Mouse (Mus musculus) neural tube, embryonic 11.5 days (tissue): ENCODE measurements at regions not wholly inside any gene's neighbourhood (a gene's known extent, or its start where the extent isn't known, plus 50 kb on each side); places are given as distances from the start of the nearest gene placed in this dataset.

Experiments
- ATAC-seq: fragments of 200-750 bp; cut with Nextera tagmentation; 2 replicates; pipeline ENCODE4 v1.8.0; 2017; ENCODE audit warnings: moderate number of reproducible peaks, mild to moderate bottlenecking, moderate TSS enrichment, moderate library complexity; ENCODE audit not compliant: insufficient read depth, low FRiP score, low TSS enrichment
- DNase-seq: peaks from one replicate; pipeline ENCODE4 v3.0.0-alpha.2; 2015; ENCODE audit warnings: low spot score
- H3K27ac ChIP-seq: fragments of 300-500 bp; sonication (generic); 2 replicates; pipeline ENCODE4 v1.5.1; 2014; ENCODE audit warnings: low read depth, mild to moderate bottlenecking, low read length
- H3K27me3 ChIP-seq: fragments of 300-500 bp; sonication (generic); 2 replicates; pipeline ENCODE4 v1.6.1; 2014; ENCODE audit warnings: mild to moderate bottlenecking, low read length, mixed read lengths; ENCODE audit not compliant: control insufficient read depth, insufficient read depth
- H3K36me3 ChIP-seq: fragments of 300-500 bp; sonication (generic); 2 replicates; pipeline ENCODE4 v1.6.1; 2014; ENCODE audit warnings: mild to moderate bottlenecking, low read length, moderate library complexity, mixed read lengths; ENCODE audit not compliant: control insufficient read depth, insufficient read depth
- H3K4me1 ChIP-seq: fragments of 300-500 bp; sonication (generic); 2 replicates; pipeline ENCODE4 v1.6.1; 2014; ENCODE audit warnings: low read length, mixed read lengths; ENCODE audit not compliant: control insufficient read depth, insufficient read depth
- H3K4me2 ChIP-seq: fragments of 300-500 bp; sonication (generic); 2 replicates; pipeline ENCODE4 v1.6.1; 2014; ENCODE audit warnings: low read depth, mild to moderate bottlenecking, moderate library complexity
- H3K4me3 ChIP-seq: fragments of 300-500 bp; sonication (generic); 2 replicates; pipeline ENCODE4 v1.5.1; 2014; ENCODE audit warnings: low read depth, low read length
- H3K9ac ChIP-seq: fragments of 300-500 bp; sonication (generic); 2 replicates; pipeline ENCODE4 v1.6.1; 2014; ENCODE audit warnings: mild to moderate bottlenecking, low read length
- H3K9me3 ChIP-seq: fragments of 300-500 bp; sonication (generic); 2 replicates; pipeline ENCODE4 v1.6.1; 2016; ENCODE audit warnings: low read length; ENCODE audit not compliant: control insufficient read depth
- WGBS: fragments of 180-500 bp; shearing (Covaris S2); extraction: QIAGEN DNeasy Blood & Tissue Kit; methylation state at CpG from one replicate; pipeline ENCODE4 v1.1.7; 2014; 5-methylcytosine and 5-hydroxymethylcytosine counted together

DNA sequence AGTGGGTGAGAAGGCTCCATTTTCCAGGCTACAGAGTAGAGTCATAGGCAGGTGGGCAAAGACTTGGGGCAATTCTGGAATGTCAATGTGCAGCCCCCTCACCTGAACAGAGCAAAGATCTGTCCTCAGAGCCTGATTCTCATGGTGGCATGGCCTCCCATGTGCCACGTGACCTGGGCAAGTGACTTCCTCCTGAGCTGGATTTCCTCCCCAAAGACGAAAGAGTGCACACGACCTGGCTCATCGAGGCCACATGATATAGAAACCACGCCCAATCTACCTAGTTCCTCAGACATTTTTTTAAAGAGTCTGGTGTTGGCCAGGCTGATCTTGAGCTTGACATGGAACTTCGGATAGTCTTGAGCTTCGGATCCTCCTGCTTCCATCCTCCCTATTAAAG lies 139.5 kb upstream of the Tle3 start:
- Histone ChIP-seq H3K9me3 (no peaks in the 10 kb centered on the region), H3K36me3 (no peaks in the 10 kb centered on the region), H3K27ac (no peak overlapping the region), H3K9ac (no peak overlapping the region), H3K4me1 (peaks cover 26% of the 10 kb centered on the region), H3K27me3 (no peaks in the 10 kb centered on the region), H3K4me3 (no peak overlapping the region), H3K4me2 (no peak overlapping the region)
- DNase-seq (no peak), ATAC-seq (no peak)
- WGBS: 91% methylated on average over 7 of the region's 7 CpGs

- 0 out of 2 replicates have a peak, but pooled peaks cover 2% of the 10 kb centered on the region for H3K27me3 ChIP-seq
- H3K4me2 ChIP-seq: no peak overlapping the region
- WGBS: 82% methylated on average over 2 of the region's 2 CpGs
- no peak overlapping the region for H3K9ac ChIP-seq
- H3K36me3 ChIP-seq: no peaks in the 10 kb centered on the region
- no peak for ATAC-seq
- H3K4me3 ChIP-seq: no peak overlapping the region
- H3K27ac ChIP-seq: no peak overlapping the region
- no peak for DNase-seq
- H3K4me1 ChIP-seq: peaks cover 27% of the 10 kb centered on the region
- H3K9me3 ChIP-seq: no peaks in the 10 kb centered on the region
Observed at GRCm38 (mm10) chr9:61233251-61233650, 138.9 kb upstream of the Tle3 start.

GRCm38 (mm10) chr9:61235653-61236610 lies 136.2 kb upstream of the Tle3 start:
- no peaks in the 10 kb centered on the region for H3K36me3 ChIP-seq
- WGBS: 24% methylated on average over 17 of the region's 17 CpGs
- DNase-seq: peak; percentile 75
- H3K9me3 ChIP-seq: no peaks in the 10 kb centered on the region
- peaks cover 33% of the 10 kb centered on the region for H3K4me1 ChIP-seq
- no peak overlapping the region for H3K9ac ChIP-seq
- H3K4me3 ChIP-seq: no peak overlapping the region
- no peak overlapping the region for H3K27ac ChIP-seq
- no peak overlapping the region; the same call in 1 of the 2 replicates for H3K4me2 ChIP-seq
- ATAC-seq: peak; percentile 89
- 0 out of 2 replicates have a peak, but pooled peaks cover 2% of the 10 kb centered on the region for H3K27me3 ChIP-seq

DNA sequence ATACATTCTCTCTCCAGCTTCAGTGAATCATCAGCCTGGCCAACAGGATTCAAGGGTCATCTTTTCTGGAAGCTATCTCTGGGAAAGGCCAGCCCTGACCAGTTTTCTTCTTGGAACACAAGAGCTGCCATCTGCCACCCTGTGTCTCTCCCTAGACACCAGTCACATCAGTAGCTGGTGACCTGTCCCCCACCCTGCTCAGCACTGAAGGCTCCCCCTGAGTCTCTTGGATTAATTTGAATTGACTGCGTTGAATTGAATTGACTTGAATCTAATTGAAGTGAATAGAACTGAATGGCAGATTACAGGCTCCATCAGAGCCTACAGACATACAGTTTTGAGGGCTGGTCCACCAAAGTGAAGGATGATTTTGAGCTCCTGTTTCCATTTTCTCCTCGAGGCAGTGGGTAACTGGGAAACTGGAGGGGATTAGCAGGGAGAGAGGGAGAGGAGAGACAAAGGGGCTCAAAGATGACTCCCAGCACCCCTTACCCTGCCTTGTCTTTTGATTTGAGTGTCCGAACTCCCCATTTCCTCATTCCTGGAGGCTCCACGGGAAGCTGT lies 133.4 kb upstream of the Tle3 start:
- ATAC-seq (no peak), DNase-seq (no peak)
- Histone ChIP-seq H3K4me2 (no peak overlapping the region), H3K4me3 (no peak overlapping the region), H3K9me3 (no peaks in the 10 kb centered on the region), H3K36me3 (no peaks in the 10 kb centered on the region), H3K27ac (no peak overlapping the region), H3K9ac (no peak overlapping the region), H3K27me3 (0 out of 2 replicates have a peak, but pooled peaks cover 2% of the 10 kb centered on the region), H3K4me1 (peaks cover 44% of the 10 kb centered on the region)
- 58% methylated on average over 4 of the region's 4 CpGs for WGBS

DNA sequence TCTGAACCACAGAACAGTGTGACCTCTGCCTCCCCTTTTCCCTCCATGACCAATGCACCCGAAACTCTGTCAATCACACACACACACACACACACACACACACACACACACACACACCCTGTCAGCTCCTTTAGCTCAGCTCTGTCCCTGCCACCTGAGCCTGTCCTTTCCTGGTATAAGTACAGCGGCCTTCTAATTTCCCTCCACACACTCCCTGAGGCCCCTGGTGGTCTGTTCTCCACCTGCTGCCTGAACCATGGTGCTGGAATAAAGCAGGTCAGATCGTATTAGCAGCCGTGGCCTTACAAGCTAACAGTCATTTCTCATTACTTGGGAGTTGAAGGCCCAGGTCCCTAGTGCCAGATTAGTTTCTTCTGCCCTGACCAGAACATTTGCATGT lies 132.8 kb upstream of the Tle3 start:
- 58% methylated on average over 3 of the region's 4 CpGs for WGBS
- H3K4me1 ChIP-seq: peaks cover 44% of the 10 kb centered on the region
- H3K9ac ChIP-seq: no peak overlapping the region
- H3K9me3 ChIP-seq: no peaks in the 10 kb centered on the region
- ATAC-seq (no peak), DNase-seq (peak; percentile 29)
- no peaks in the 10 kb centered on the region for H3K36me3 ChIP-seq
- H3K27me3 ChIP-seq: 0 out of 2 replicates have a peak, but pooled peaks cover 2% of the 10 kb centered on the region
- no peak overlapping the region for H3K4me2 ChIP-seq
- no peak overlapping the region for H3K27ac ChIP-seq
- H3K4me3 ChIP-seq: no peak overlapping the region

DNA sequence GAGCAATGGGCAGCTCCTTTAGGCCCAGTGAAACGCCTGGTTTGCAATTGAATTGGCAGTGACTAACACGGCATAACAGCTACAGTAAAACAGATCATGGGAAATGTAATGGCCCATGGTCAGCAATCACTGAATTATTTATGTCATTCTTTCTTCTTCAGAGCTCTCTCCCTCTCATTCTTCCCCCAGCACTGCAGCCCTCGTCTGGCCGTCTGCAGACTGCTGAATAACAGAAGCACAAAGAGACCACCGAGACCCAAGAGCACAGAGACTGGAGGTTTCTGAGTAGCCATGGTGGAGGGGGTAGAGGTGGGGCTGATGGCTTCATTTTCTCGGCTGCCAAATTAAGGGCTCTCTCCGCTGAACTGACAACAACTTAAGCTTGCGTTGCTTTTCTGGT lies 130.7 kb upstream of the Tle3 start:
- no peak overlapping the region for H3K4me2 ChIP-seq
- H3K9ac ChIP-seq: no peak overlapping the region; the same call in 1 of the 2 replicates
- ATAC-seq (peak; percentile 45; the same call in 1 of the 2 replicates), DNase-seq (peak; percentile 50)
- H3K27ac ChIP-seq: peak overlapping the region; percentile 29; the same call in 1 of the 2 replicates
- H3K36me3 ChIP-seq: no peaks in the 10 kb centered on the region
- H3K4me3 ChIP-seq: no peak overlapping the region
- WGBS: 26% methylated on average over 8 of the region's 8 CpGs
- 0 out of 2 replicates have a peak, but pooled peaks cover 2% of the 10 kb centered on the region for H3K27me3 ChIP-seq
- H3K4me1 ChIP-seq: peaks cover 34% of the 10 kb centered on the region
- H3K9me3 ChIP-seq: no peaks in the 10 kb centered on the region

GRCm38 (mm10) chr9:61242167-61242860 lies 129.9 kb upstream of the Tle3 start:
- H3K4me1 ChIP-seq: peaks cover 29% of the 10 kb centered on the region
- no peak for ATAC-seq
- H3K4me2 ChIP-seq: no peak overlapping the region
- WGBS: 83% methylated on average over 9 of the region's 9 CpGs
- 0 out of 2 replicates have a peak, but pooled peaks cover 2% of the 10 kb centered on the region for H3K27me3 ChIP-seq
- no peak overlapping the region for H3K9ac ChIP-seq
- no peak overlapping the region for H3K27ac ChIP-seq
- no peak overlapping the region for H3K4me3 ChIP-seq
- no peaks in the 10 kb centered on the region for H3K36me3 ChIP-seq
- H3K9me3 ChIP-seq: no peaks in the 10 kb centered on the region
- no peak for DNase-seq

DNA sequence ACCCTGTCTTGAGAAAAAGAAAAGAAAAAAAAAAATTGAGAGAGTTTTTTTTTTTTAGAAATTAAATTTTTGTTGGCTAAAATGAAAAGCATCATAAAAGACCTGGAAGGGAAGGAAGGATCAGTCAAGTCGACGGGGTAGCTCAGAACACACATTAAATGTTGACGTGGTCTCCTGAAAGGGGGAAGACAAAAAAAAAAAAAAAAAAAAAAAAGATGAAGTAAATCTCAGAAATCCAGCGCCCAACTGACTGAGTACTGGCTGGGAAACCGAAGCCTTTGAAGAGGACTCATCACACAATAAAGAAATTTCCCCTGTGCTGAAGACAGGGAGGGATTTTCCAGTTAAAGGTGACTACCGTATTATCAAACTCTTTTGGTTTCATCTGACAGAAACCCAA lies 128.9 kb upstream of the Tle3 start:
- DNase-seq: no peak
- Histone ChIP-seq H3K27ac (no peak overlapping the region), H3K27me3 (0 out of 2 replicates have a peak, but pooled peaks cover under 1% of the 10 kb centered on the region), H3K9me3 (no peaks in the 10 kb centered on the region), H3K9ac (no peak overlapping the region), H3K4me1 (peaks cover 24% of the 10 kb centered on the region), H3K36me3 (no peaks in the 10 kb centered on the region), H3K4me3 (no peak overlapping the region), H3K4me2 (no peak overlapping the region)
- ATAC-seq: no peak
- WGBS: 80% methylated on average over 6 of the region's 6 CpGs
